ENCODE assay signal across 33 mouse cellular contexts in the genomic region with DNA sequence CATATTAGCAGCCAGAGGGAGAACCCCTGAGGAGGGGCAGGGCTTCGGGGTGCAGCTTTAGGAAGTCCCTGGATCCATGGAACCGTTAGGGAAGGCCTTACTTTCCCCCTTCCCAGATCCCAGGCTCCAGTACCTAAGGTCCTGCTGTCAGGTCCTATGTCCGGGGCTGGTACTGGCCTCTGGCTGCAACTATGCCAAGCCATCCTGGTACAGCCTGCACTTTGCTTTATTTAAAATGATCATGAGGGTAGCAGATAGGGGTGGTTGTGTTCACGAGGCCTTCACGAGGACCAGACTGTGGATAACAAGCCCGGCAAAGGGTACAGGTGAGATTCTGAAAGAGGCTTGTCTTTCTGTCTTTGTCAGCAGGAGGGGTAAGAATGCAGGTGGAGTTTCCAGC.
"Had no signal": no experiment of that assay in that cellular context is flagged by ENCODE, and none has a peak within 500 bp of the region (broad histone marks: within the 10 kb centered on the region; RNA-seq: fewer than 3 reads in every experiment).

No protein-coding gene starts in this region.

- H3K4me3 ChIP-seq: heart, embryonic 13.5 days; heart, embryonic 15.5 days; hindbrain, embryonic 10.5 days; hindbrain, embryonic 12.5 days; hindbrain, embryonic 13.5 days; hindbrain, embryonic 15.5 days; intestine, embryonic 15.5 days; kidney, embryonic 15.5 days; layer of hippocampus, adult 2 months; left cerebral cortex, adult 2 months had no signal

- DNase-seq: heart, postnatal 10 days; heart, postnatal 14 days; heart, postnatal 36 days; heart, postnatal 4 days; kidney, adult 11 months; kidney, adult 18-20 months; kidney, adult 2 months; kidney, adult 8-10 months; kidney, adult 9 months; kidney, postnatal 10 days; kidney, postnatal 14 days; kidney, postnatal 25 days; kidney, postnatal 36 days; kidney, postnatal 4 days; layer of hippocampus, adult 9-11 months; layer of hippocampus, postnatal 36 days had no signal

- H3K4me2 ChIP-seq: heart, embryonic 13.5 days; heart, embryonic 15.5 days; hindbrain, embryonic 12.5 days; hindbrain, embryonic 13.5 days; hindbrain, embryonic 14.5 days; hindbrain, embryonic 15.5 days; intestine, embryonic 15.5 days; kidney, embryonic 15.5 days had no signal

- H3K9ac ChIP-seq: heart, embryonic 15.5 days; hindbrain, embryonic 12.5 days; hindbrain, embryonic 13.5 days; hindbrain, embryonic 14.5 days; hindbrain, embryonic 15.5 days; intestine, embryonic 15.5 days; kidney, embryonic 15.5 days had no signal

- H3K27ac ChIP-seq: heart, embryonic 13.5 days; heart, embryonic 15.5 days; hindbrain, embryonic 12.5 days; hindbrain, embryonic 13.5 days; hindbrain, embryonic 14.5 days; hindbrain, embryonic 15.5 days; hindbrain, postnatal 0 days; intestine, embryonic 15.5 days; kidney, embryonic 15.5 days; kidney, postnatal 0 days; layer of hippocampus, adult 2 months; left cerebral cortex, adult 2 months had no signal

- H3K9me3 ChIP-seq: heart, embryonic 13.5 days; heart, embryonic 15.5 days; hindbrain, embryonic 10.5 days; hindbrain, embryonic 12.5 days; hindbrain, embryonic 13.5 days; hindbrain, embryonic 15.5 days; intestine, embryonic 15.5 days; kidney, embryonic 15.5 days had no signal

- H3K27me3 ChIP-seq: heart, embryonic 15.5 days; hindbrain, embryonic 12.5 days; hindbrain, embryonic 15.5 days; intestine, embryonic 15.5 days; kidney, embryonic 15.5 days had no signal

- H3K36me3 ChIP-seq: heart, embryonic 13.5 days; heart, embryonic 15.5 days; hindbrain, embryonic 10.5 days; hindbrain, embryonic 12.5 days; hindbrain, embryonic 13.5 days; hindbrain, embryonic 15.5 days; intestine, embryonic 15.5 days; kidney, embryonic 15.5 days had no signal

- ATAC-seq: hindbrain, embryonic 16.5 days; hindbrain, postnatal 0 days; inflammation-experienced regulatory T-cells, adult 6 months; intestine, embryonic 15.5 days; intestine, embryonic 16.5 days; intestine, postnatal 0 days had no signal

- H3K4me1 ChIP-seq: intestine, embryonic 15.5 days; kidney, embryonic 15.5 days had no signal
